Mouse (Mus musculus) kidney, postnatal 0 days (tissue): ENCODE results near the gene Gls2. TPM values are rescaled to one million over a fixed set of nuclear protein-coding genes. Genes with fewer than 3 reads are reported as not detected.
A peak's percentile ranks its signal among the peaks of the same experiment; 100 is the strongest.

ENCODE experiments used
- ATAC-seq: fragments of 200-750 bp; cut with Nextera tagmentation; replicated peaks from 2 replicates; pipeline ENCODE4 v1.8.0; 2017; ENCODE audit warnings: low read depth, moderate number of reproducible peaks, moderate TSS enrichment, moderate library complexity; ENCODE audit not compliant: low FRiP score
- DNase-seq: peaks from one replicate; pipeline ENCODE4 v3.0.0-alpha.2; 2016; ENCODE audit warnings: low spot score
- H3K27ac ChIP-seq: fragments of 300-500 bp; sonication (generic); 2 replicates; pipeline ENCODE4 v1.5.1; 2014; ENCODE audit warnings: mild to moderate bottlenecking
- H3K27me3 ChIP-seq: fragments of 300-500 bp; sonication (generic); 2 replicates; pipeline ENCODE4 v1.6.1; 2014; ENCODE audit warnings: low read length, mixed read lengths; ENCODE audit not compliant: insufficient read depth
- H3K36me3 ChIP-seq: fragments of 300-500 bp; sonication (generic); 2 replicates; pipeline ENCODE4 v1.6.1; 2014; ENCODE audit warnings: low read length, mixed read lengths; ENCODE audit not compliant: insufficient read depth
- H3K4me1 ChIP-seq: fragments of 300-500 bp; sonication (generic); replicated peaks from 2 replicates; pipeline ENCODE4 v1.6.1; 2014; ENCODE audit warnings: antibody characterized with exemption, low read length, mixed read lengths; ENCODE audit not compliant: insufficient read depth
- H3K4me2 ChIP-seq: fragments of 300-500 bp; sonication (generic); 2 replicates; pipeline ENCODE4 v1.6.1; 2014; ENCODE audit warnings: mild to moderate bottlenecking, low read length, moderate library complexity, mixed read lengths
- H3K4me3 ChIP-seq: fragments of 300-500 bp; sonication (generic); replicated peaks from 2 replicates; pipeline ENCODE4 v1.5.1; 2014; ENCODE audit warnings: low read depth, low read length
- H3K9ac ChIP-seq: fragments of 300-500 bp; sonication (generic); 2 replicates; pipeline ENCODE4 v1.6.1; 2014; ENCODE audit warnings: low read depth, low read length
- H3K9me3 ChIP-seq: fragments of 300-500 bp; sonication (generic); replicated peaks from 2 replicates; pipeline ENCODE4 v1.6.1; 2016; ENCODE audit warnings: low read length, inconsistent platforms, mixed read lengths
- CTCF ChIP-seq: IDR thresholded peaks from 2 replicates; pipeline ENCODE4 v1.5.1; 2016; ENCODE audit warnings: antibody characterized with exemption, low read depth, mild to moderate bottlenecking, moderate library complexity
- WGBS: fragments of 180-500 bp; shearing (Covaris S2); extraction: QIAGEN DNeasy Blood & Tissue Kit; methylation state at CpG from one replicate; pipeline ENCODE4 v1.1.7; 2014; 5-methylcytosine and 5-hydroxymethylcytosine counted together
- polyA plus RNA-seq: library from polyadenylated mRNA; unstranded; fragments of >200 nt; fragmentation: Nextera tagmentation; extraction: Ambion mirVana; gene quantifications from 2 replicates; pipeline ENCODE4 v1.2.1, GENCODE M21; 2015

Gene Gls2
- polyA plus RNA-seq, 1 experiment from 2014 or later = 0.79 TPM

DNA sequence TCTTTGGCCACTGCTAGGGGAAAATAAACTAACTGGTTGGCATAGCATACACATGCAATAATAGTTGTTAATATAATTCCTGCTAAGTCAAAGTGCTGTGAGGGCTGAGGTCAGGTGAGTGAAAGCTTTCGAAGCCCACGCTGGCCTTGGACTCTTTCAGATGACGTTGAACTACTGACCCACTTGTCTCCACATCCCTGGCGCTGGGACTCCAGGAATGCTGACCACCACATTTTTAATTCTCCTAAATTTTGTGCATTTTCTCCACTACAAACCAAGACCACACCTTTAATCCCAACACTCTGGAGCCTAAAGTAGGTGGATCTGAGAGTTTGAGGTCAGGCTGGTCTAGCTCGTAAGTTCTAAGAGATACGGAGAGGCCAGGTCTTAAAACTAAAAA is 1.1 kb upstream of the Gls2 start:
- no peak overlapping the region for H3K9ac ChIP-seq
- H3K36me3 ChIP-seq = no peaks in the 10 kb centered on the region
- no peak overlapping the region for H3K4me2 ChIP-seq
- no peak for ATAC-seq
- 0 out of 2 replicates have a peak, but pooled peaks cover 3% of the 10 kb centered on the region for H3K4me1 ChIP-seq
- no peaks in the 10 kb centered on the region for H3K9me3 ChIP-seq
- no peak for DNase-seq
- TF ChIP-seq CTCF = no peak
- 86% methylated on average over 6 of the region's 6 CpGs for WGBS
- no peak overlapping the region for H3K4me3 ChIP-seq
- no peaks in the 10 kb centered on the region for H3K27me3 ChIP-seq
- no peak overlapping the region for H3K27ac ChIP-seq

DNA sequence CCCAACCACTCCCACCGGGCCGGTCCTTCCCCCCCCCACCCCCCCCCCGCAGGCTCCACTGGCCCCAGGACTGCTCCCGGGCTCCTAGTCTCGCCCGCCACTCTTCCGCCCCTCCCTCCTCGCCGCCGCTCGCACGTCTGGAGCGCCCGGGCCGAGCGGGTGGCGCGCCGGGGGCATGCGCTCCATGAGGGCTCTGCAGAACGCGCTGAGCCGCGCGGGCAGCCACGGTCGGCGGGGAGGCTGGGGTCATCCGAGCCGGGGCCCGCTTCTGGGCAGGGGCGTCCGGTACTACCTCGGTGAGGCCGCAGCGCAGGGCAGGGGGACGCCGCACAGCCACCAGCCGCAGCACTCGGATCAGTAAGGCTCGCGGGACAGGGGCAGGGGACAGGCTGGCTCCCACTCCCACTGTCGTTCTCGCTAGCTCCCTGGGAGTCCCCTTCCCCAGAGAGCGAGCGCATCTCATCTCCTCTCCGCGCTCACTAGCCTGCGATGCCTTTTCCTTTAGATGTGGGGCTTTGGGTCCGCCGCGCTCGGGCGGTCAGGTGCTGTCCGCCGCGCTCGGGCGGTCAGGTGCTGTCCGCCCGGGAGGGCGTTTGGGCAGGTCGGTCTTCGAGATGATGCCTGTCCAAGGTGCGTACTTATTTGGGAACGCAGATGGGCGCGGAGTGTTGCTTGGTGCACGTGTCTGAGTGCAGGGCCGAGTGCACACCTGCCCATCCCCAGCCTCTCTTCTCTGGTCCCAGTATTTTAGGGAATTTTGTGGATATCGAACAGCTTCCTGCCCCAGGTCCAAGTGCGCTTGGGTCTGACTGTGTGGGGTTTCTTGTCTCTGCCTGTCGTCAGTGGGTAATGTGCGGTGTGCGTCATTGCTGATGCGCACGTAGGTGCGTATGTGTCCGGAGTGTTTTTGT is 549 bp downstream of the Gls2 start:
- no peak overlapping the region for H3K27ac ChIP-seq

DNA sequence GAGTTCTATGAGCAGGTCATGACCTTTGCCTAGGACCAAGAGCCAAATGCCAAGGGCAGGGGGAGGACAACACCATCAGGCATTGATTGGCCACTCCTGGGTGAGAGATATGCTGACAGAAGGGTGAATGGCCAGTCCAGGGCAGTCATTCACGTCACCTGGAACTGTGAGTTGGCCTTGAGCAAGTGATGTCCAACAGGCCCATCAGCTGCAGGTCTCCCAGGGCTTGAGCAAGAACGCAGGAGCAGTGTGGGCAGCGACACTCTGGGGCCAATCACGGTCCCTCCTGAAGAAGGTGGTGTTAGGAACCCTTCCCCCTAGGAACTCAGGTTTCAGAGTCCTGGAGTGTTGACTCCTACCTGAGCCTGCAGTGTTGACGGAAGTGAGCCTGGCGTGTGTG is 7.6 kb downstream of the Gls2 start:
- H3K9me3 ChIP-seq = no peaks in the 10 kb centered on the region
- ATAC-seq (no peak), DNase-seq (no peak)
- 52% methylated on average over 6 of the region's 6 CpGs for WGBS
- no peaks in the 10 kb centered on the region for H3K27me3 ChIP-seq
- no peaks in the 10 kb centered on the region for H3K4me1 ChIP-seq
- H3K36me3 ChIP-seq = peaks cover 12% of the 10 kb centered on the region; the same call in 1 of the 2 replicates
- H3K4me3 ChIP-seq = no peak overlapping the region
- H3K4me2 ChIP-seq = no peak overlapping the region
- no peak overlapping the region for H3K9ac ChIP-seq
- TF ChIP-seq CTCF = no peak
- H3K27ac ChIP-seq = no peak overlapping the region

More for the DNA sequence above, 549 bp downstream of the Gls2 start:
- peak; percentile 41 for DNase-seq
- no peak for TF ChIP-seq CTCF
- 0 out of 2 replicates have a peak, but pooled peaks cover 3% of the 10 kb centered on the region for H3K4me1 ChIP-seq
- H3K4me3 ChIP-seq = peak overlapping the region; percentile 53
- no peaks in the 10 kb centered on the region for H3K9me3 ChIP-seq
- no peaks in the 10 kb centered on the region for H3K27me3 ChIP-seq
- H3K4me2 ChIP-seq = peak overlapping the region; percentile 97
- WGBS = 1% methylated on average over 66 of the region's 79 CpGs
- ATAC-seq = peak; percentile 81
- H3K36me3 ChIP-seq = no peaks in the 10 kb centered on the region
- peak overlapping the region; percentile 62 for H3K9ac ChIP-seq

- H3K27me3 ChIP-seq = no peaks in the 10 kb centered on the region
- peaks cover 17% of the 10 kb centered on the region; the same call in 1 of the 2 replicates for H3K36me3 ChIP-seq
- H3K4me3 ChIP-seq = no peak overlapping the region
- 85% methylated on average over 15 of the region's 15 CpGs for WGBS
- TF ChIP-seq CTCF = no peak
- no peak overlapping the region for H3K9ac ChIP-seq
- no peak overlapping the region for H3K27ac ChIP-seq
- H3K4me1 ChIP-seq = no peaks in the 10 kb centered on the region
- no peak for DNase-seq
- no peak for ATAC-seq
- H3K9me3 ChIP-seq = no peaks in the 10 kb centered on the region
- no peak overlapping the region for H3K4me2 ChIP-seq
These were observed 10.7 kb downstream of the Gls2 start for GRCm38 (mm10) chr10:128204941-128205340.

DNA sequence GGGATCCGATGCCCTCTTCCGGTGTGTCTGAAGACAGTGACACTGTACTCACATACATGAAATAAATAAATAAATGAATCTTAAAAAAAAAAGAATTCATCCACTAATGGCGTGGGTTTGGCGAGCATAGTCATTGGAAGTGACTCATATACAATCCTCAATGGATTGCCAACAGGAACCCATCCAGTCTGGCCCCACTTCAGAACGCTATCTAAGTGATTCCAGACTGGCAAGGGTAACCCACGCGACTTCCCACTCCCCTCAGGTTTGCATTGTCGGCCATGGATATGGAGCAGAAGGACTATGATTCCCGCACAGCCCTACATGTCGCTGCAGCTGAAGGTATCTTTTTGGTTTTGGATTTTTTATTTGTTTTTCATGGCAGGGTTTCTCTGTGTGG is 14.1 kb downstream of the Gls2 start:
- DNase-seq = no peak

GRCm38 (mm10) chr10:128209311-128210009 is 15.2 kb downstream of the Gls2 start:
- ATAC-seq (no peak), DNase-seq (no peak)
- no peak for TF ChIP-seq CTCF
- H3K27ac ChIP-seq = no peak overlapping the region
- H3K9ac ChIP-seq = no peak overlapping the region
- no peaks in the 10 kb centered on the region for H3K4me1 ChIP-seq
- WGBS = 92% methylated on average over 11 of the region's 11 CpGs
- H3K9me3 ChIP-seq = no peaks in the 10 kb centered on the region
- no peak overlapping the region for H3K4me2 ChIP-seq
- H3K27me3 ChIP-seq = 0 out of 2 replicates have a peak, but pooled peaks cover under 1% of the 10 kb centered on the region
- peaks cover 17% of the 10 kb centered on the region; the same call in 1 of the 2 replicates for H3K36me3 ChIP-seq
- no peak overlapping the region for H3K4me3 ChIP-seq

More for the DNA sequence above, 14.1 kb downstream of the Gls2 start:
- peaks cover 17% of the 10 kb centered on the region; the same call in 1 of the 2 replicates for H3K36me3 ChIP-seq
- H3K9ac ChIP-seq = no peak overlapping the region
- no peak for TF ChIP-seq CTCF
- WGBS = 94% methylated on average over 10 of the region's 10 CpGs
- no peaks in the 10 kb centered on the region for H3K4me1 ChIP-seq
- no peak overlapping the region for H3K4me2 ChIP-seq
- no peak for ATAC-seq
- H3K9me3 ChIP-seq = no peaks in the 10 kb centered on the region
- no peak overlapping the region for H3K27ac ChIP-seq
- no peak overlapping the region for H3K4me3 ChIP-seq
- no peaks in the 10 kb centered on the region for H3K27me3 ChIP-seq
